In genomic region chr2:32982700-32983099, GRCm38 (mm10) we compare ENCODE assay signal across 8 mouse cellular contexts. TPM values are rescaled to one million over a fixed set of nuclear protein-coding genes. Genes with fewer than 3 reads are reported as not detected.
A peak's percentile ranks its signal among the peaks of the same experiment; 100 is the strongest.
DNase-seq lines count a peak whose midpoint lies in the region; ATAC-seq lines count a peak whose summit lies in the region.

No protein-coding gene starts in this region.

- H3K27ac ChIP-seq in heart, embryonic 13.5 days (replicated peaks) = peak overlapping the region; percentile 32; the same call in 1 of the 2 replicates
- no peak overlapping the region for H3K27ac ChIP-seq in liver, embryonic 16.5 days (ENCODE audit: low read length)

- no peak for ATAC-seq in heart, embryonic 13.5 days (ENCODE audit: extremely low read depth, insufficient number of reproducible peaks, low FRiP score, low TSS enrichment)
- no peak for ATAC-seq in liver, embryonic 16.5 days (ENCODE audit: low read depth)
- ATAC-seq in CD4-positive, CD25-positive, alpha-beta regulatory T cell, adult 4 months = no peak

- peak overlapping the region; percentile 98 for H3K4me2 ChIP-seq in heart, embryonic 13.5 days
- peak overlapping the region; percentile 76 for H3K4me2 ChIP-seq in liver, embryonic 16.5 days (ENCODE audit: low read depth, low read length)

- H3K9me3 ChIP-seq in heart, embryonic 13.5 days = no peaks in the 10 kb centered on the region
- H3K9me3 ChIP-seq in liver, embryonic 16.5 days (replicated peaks; ENCODE audit: control insufficient read depth, low read length) = no peaks in the 10 kb centered on the region

- no peaks in the 10 kb centered on the region for H3K27me3 ChIP-seq in heart, embryonic 13.5 days (replicated peaks)
- 0 out of 2 replicates have a peak, but pooled peaks cover 4% of the 10 kb centered on the region for H3K27me3 ChIP-seq in liver, embryonic 16.5 days (ENCODE audit: control insufficient read depth, insufficient read depth, low read depth, low read length)

- H3K4me1 ChIP-seq in heart, embryonic 13.5 days = peaks cover 17% of the 10 kb centered on the region
- H3K4me1 ChIP-seq in liver, embryonic 16.5 days (ENCODE audit: control insufficient read depth, low read depth, low read length) = peaks cover 33% of the 10 kb centered on the region

- H3K9ac ChIP-seq in heart, embryonic 13.5 days = peak overlapping the region; percentile 70
- no peak overlapping the region for H3K9ac ChIP-seq in liver, embryonic 16.5 days (ENCODE audit: low read depth, low read length)

- DNase-seq in adrenal gland, postnatal 10 days = peak; percentile 31
- DNase-seq in adrenal gland, adult 2 months = no peak
- DNase-seq in ES-CJ7 (ENCODE audit: low read depth, low spot score) = peak; percentile 40
- no peak for DNase-seq in layer of hippocampus, adult 9-10 months (ENCODE audit: low spot score)
- DNase-seq in natural killer cell, adult 2 months (ENCODE audit: low spot score in 2 of 2) = no peak

- whole genome bisulfite sequencing in heart, embryonic 13.5 days = 2% methylated on average over 4 of the region's 4 CpGs
- WGBS in liver, embryonic 16.5 days (ENCODE audit: insufficient replicate concordance) = 5% methylated on average over 4 of the region's 4 CpGs

- no peaks in the 10 kb centered on the region for H3K36me3 ChIP-seq in heart, embryonic 13.5 days
- H3K36me3 ChIP-seq in liver, embryonic 16.5 days (ENCODE audit: control insufficient read depth, insufficient read depth) = no peaks in the 10 kb centered on the region

- peak overlapping the region; percentile 84 for H3K4me3 ChIP-seq in heart, embryonic 13.5 days
- H3K4me3 ChIP-seq in liver, embryonic 16.5 days (ENCODE audit: low read depth, low read length) = peak overlapping the region; percentile 80

RNA-seq across cellular contexts. Expression of gene Slc2a8, which starts 0.8 kb away (rescaled TPM):
- 10 to 100 TPM; 20.1 to 23.0 TPM for total RNA-seq in adrenal gland, postnatal 10 days (2021)
- total RNA-seq in adrenal gland, adult 2 months (2021) = 10 to 100 TPM; 14.1 to 23.9 TPM
- polyA plus RNA-seq in adrenal gland, adult 2 months (2012; rRNA removed) = 525 and 573 TPM in 2 replicates
- 18.6 and 19.0 TPM in 2 replicates for polyA plus RNA-seq in heart, embryonic 13.5 days (2015; fragmentation: Nextera tagmentation; extraction: Ambion mirVana)
- 7.8 and 8.8 TPM in 2 replicates for polyA plus RNA-seq in liver, embryonic 16.5 days (2015; fragmentation: Nextera tagmentation; extraction: Ambion mirVana)
- polyA plus RNA-seq in CD4-positive, CD25-positive, alpha-beta regulatory T cell, adult 4 months (2017; shearing (Covaris generic)) = 1 to 10 TPM; 1.7 to 3.3 TPM

RNA-seq across cellular contexts. Expression of gene Lrsam1, which starts 21.3 kb away (rescaled TPM):
- 10 to 100 TPM; 14.6 to 23.7 TPM for total RNA-seq in adrenal gland, postnatal 10 days (2021)
- 10 to 100 TPM; 18.0 to 25.6 TPM for total RNA-seq in adrenal gland, adult 2 months (2021)
- 24.8 and 26.0 TPM in 2 replicates for polyA plus RNA-seq in adrenal gland, adult 2 months (2012; rRNA removed)
- 8.1 and 9.6 TPM in 2 replicates for polyA plus RNA-seq in heart, embryonic 13.5 days (2015; fragmentation: Nextera tagmentation; extraction: Ambion mirVana)
- 1.9 and 2.2 TPM in 2 replicates for polyA plus RNA-seq in liver, embryonic 16.5 days (2015; fragmentation: Nextera tagmentation; extraction: Ambion mirVana)
- 10 to 100 TPM in 1 of 2 experiments, 1 to 10 TPM in 1; 5.5 to 11.1 TPM for polyA plus RNA-seq in CD4-positive, CD25-positive, alpha-beta regulatory T cell, adult 4 months (2017; shearing (Covaris generic))

RNA-seq across cellular contexts. Expression of gene Rpl12, which starts 21.3 kb away (rescaled TPM):
- total RNA-seq in adrenal gland, postnatal 10 days (2021) = 100 to 1,000 TPM; 174 to 187 TPM
- total RNA-seq in adrenal gland, adult 2 months (2021) = 100 to 1,000 TPM; 136 to 149 TPM
- 146 and 165 TPM in 2 replicates for polyA plus RNA-seq in adrenal gland, adult 2 months (2012; rRNA removed)
- polyA plus RNA-seq in heart, embryonic 13.5 days (2015; fragmentation: Nextera tagmentation; extraction: Ambion mirVana) = 108 and 112 TPM in 2 replicates
- 74.4 and 77.2 TPM in 2 replicates for polyA plus RNA-seq in liver, embryonic 16.5 days (2015; fragmentation: Nextera tagmentation; extraction: Ambion mirVana)
- polyA plus RNA-seq in CD4-positive, CD25-positive, alpha-beta regulatory T cell, adult 4 months (2017; shearing (Covaris generic)) = 100 to 1,000 TPM in 1 of 2 experiments, 10 to 100 TPM in 1; 43.5 to 613 TPM

Comparison
In these comparisons a context has a peak if more than half of its experiments do, and no peak if none do; other contexts are left out.
1. DNase-seq: peak in adrenal gland, postnatal 10 days (single experiment) and ES-CJ7 (single experiment); none in adrenal gland, adult 2 months (single experiment), layer of hippocampus, adult 9-10 months (single experiment) and natural killer cell, adult 2 months (0 of 2).
2. RNA of gene Slc2a8, which starts 0.8 kb away (polyA plus RNA-seq): 525 to 573 TPM in adrenal gland, adult 2 months; 18.6 to 19.0 TPM in heart, embryonic 13.5 days, 7.8 to 8.8 TPM in liver, embryonic 16.5 days and 1.7 to 3.3 TPM in CD4-positive, CD25-positive, alpha-beta regulatory T cell, adult 4 months; every median in the first group is over 10 times any median in the second.